Mouse (Mus musculus): ENCODE data around the gene Pou2f2. TPM values are rescaled to one million over a fixed set of nuclear protein-coding genes. Genes with fewer than 3 reads are reported as not detected.
"Not testable (repeated sequence)": the region's sequence is repeated elsewhere in the genome, so short reads cannot be mapped to it uniquely, and the experiment has no call there.

Gene Pou2f2
- polyA plus RNA-seq, 1 experiment from 2014 or later, result 0.42 TPM

- Histone ChIP-seq H3K27ac (ENCODE audit: low read depth) (no peak overlapping the region), H3K4me1 (ENCODE audit: insufficient read depth) (no peaks in the 10 kb centered on the region), H3K9me3 (ENCODE audit: low read depth, low read length) (no peaks in the 10 kb centered on the region), H3K4me3 (ENCODE audit: low read depth, low read length) (no peak overlapping the region), H3K27me3 (ENCODE audit: insufficient read depth, low read length) (no peaks in the 10 kb centered on the region), H3K9ac (no peak overlapping the region), H3K4me2 (no peak overlapping the region), H3K36me3 (ENCODE audit: insufficient read depth) (peaks cover 39% of the 10 kb centered on the region; the same call in 1 of the 2 replicates)
- whole genome bisulfite sequencing, result 72% methylated on average over 16 of the region's 16 CpGs
- no peak for ATAC-seq (ENCODE audit: insufficient read depth)
- no peak for DNase-seq
- no peak for TF ChIP-seq CTCF (IDR thresholded peaks at IDR 0.05; ENCODE audit: low read depth)
These were observed 130.1 kb downstream of the Pou2f2 start for GRCm38 (mm10) chr7:25049295-25049930.

GRCm38 (mm10) chr7:25047363-25047762 lies 132.2 kb downstream of the Pou2f2 start:
- no peak overlapping the region for H3K4me3 ChIP-seq (ENCODE audit: low read depth, low read length)
- H3K4me1 ChIP-seq (ENCODE audit: insufficient read depth), result no peaks in the 10 kb centered on the region
- H3K4me2 ChIP-seq, result no peak overlapping the region
- H3K27ac ChIP-seq (ENCODE audit: low read depth), result no peak overlapping the region
- no peak overlapping the region for H3K9ac ChIP-seq
- peaks cover 41% of the 10 kb centered on the region for H3K36me3 ChIP-seq (ENCODE audit: insufficient read depth)
- H3K27me3 ChIP-seq (ENCODE audit: insufficient read depth, low read length), result no peaks in the 10 kb centered on the region
- no peak for TF ChIP-seq CTCF (IDR thresholded peaks at IDR 0.05; ENCODE audit: low read depth)
- no peaks in the 10 kb centered on the region for H3K9me3 ChIP-seq (ENCODE audit: low read depth, low read length)
- 87% methylated on average over 8 of the region's 8 CpGs for WGBS
- DNase-seq (no peak), ATAC-seq (ENCODE audit: insufficient read depth) (no peak)

DNA sequence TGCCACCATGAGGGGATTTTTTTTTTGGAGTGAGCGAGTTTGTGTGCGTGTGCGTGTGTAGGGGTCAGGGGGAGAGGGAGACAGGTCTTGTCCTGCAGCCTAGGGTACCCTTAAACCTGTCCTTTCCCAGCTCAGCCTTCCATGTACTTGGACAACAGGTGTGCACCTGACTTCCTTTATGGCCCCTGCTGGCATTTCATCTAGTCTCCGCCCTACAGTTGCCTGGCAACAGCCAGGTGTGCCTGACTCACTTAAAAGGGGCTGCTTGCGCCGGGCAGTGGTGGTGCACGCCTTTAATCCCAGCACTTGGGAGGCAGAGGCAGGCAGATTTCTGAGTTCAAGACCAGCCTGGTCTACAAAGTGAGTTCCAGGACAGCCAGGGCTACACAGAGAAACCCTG lies 134.9 kb downstream of the Pou2f2 start:
- peaks cover 41% of the 10 kb centered on the region for H3K36me3 ChIP-seq (ENCODE audit: insufficient read depth)
- H3K4me1 ChIP-seq (ENCODE audit: insufficient read depth); ATAC-seq (ENCODE audit: insufficient read depth); DNase-seq; H3K9me3 ChIP-seq (ENCODE audit: low read depth, low read length); H3K4me2 ChIP-seq; H3K27me3 ChIP-seq (ENCODE audit: insufficient read depth, low read length); H3K4me3 ChIP-seq (ENCODE audit: low read depth, low read length); H3K9ac ChIP-seq; H3K27ac ChIP-seq (ENCODE audit: low read depth): not testable (repeated sequence)
- 87% methylated on average over 7 of the region's 7 CpGs for WGBS

DNA sequence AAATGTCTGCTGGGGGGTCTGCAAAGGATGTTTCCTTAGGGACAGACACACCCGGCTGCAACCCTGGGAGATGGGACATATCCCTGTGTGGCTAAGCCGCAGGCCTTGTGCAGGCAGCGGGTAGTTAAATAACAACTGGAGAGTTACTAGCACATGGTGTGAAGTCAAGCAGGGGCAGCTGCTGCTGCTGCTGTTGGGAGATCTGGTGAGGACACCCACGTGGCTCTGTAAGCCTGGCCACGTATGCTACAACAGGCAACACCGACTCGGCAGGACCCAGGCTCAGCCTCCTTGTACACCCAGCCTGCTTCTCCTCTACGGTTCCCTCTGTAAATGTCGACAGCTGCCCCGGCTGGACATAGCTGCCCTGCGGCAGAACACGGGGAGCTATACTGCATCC lies 137.6 kb downstream of the Pou2f2 start:
- Histone ChIP-seq H3K4me3 (ENCODE audit: low read depth, low read length) (no peak overlapping the region), H3K4me2 (no peak overlapping the region), H3K27me3 (ENCODE audit: insufficient read depth, low read length) (no peaks in the 10 kb centered on the region), H3K27ac (ENCODE audit: low read depth) (no peak overlapping the region), H3K9ac (no peak overlapping the region), H3K4me1 (ENCODE audit: insufficient read depth) (no peaks in the 10 kb centered on the region), H3K9me3 (ENCODE audit: low read depth, low read length) (no peaks in the 10 kb centered on the region), H3K36me3 (ENCODE audit: insufficient read depth) (peaks cover 35% of the 10 kb centered on the region)
- WGBS, result 87% methylated on average over 12 of the region's 12 CpGs
- DNase-seq (no peak), ATAC-seq (ENCODE audit: insufficient read depth) (no peak)
- TF ChIP-seq CTCF (IDR thresholded peaks at IDR 0.05; ENCODE audit: low read depth), result no peak

Small RNAs within 50 kb of the gene (microRNA-seq; reads per million reads assigned to microRNA genes)
- gene Mir6537 (ENCODE audit: borderline number of aligned reads) (not detected), gene Mir7048 (ENCODE audit: borderline number of aligned reads) (not detected)

Other genes starting within 250 kb of the Pou2f2 start
- not detected in 2 replicates for gene Gm4881, start 235.2 kb downstream of the Pou2f2 start, polyA plus RNA-seq (2014; fragmentation: Nextera tagmentation; extraction: Ambion mirVana)
- 130 and 131 TPM in 2 replicates for gene Rabac1, start 207.0 kb downstream of the Pou2f2 start, polyA plus RNA-seq (2014; fragmentation: Nextera tagmentation; extraction: Ambion mirVana)
- 0.74 and 0.89 TPM in 2 replicates for gene Atp1a3, start 173.8 kb downstream of the Pou2f2 start, polyA plus RNA-seq (2014; fragmentation: Nextera tagmentation; extraction: Ambion mirVana)
- gene Grik5, start 107.4 kb downstream of the Pou2f2 start, polyA plus RNA-seq (2014; fragmentation: Nextera tagmentation; extraction: Ambion mirVana), result 6.7 and 6.8 TPM in 2 replicates
- 29.9 and 30.7 TPM in 2 replicates for gene Zfp574, start 107.2 kb downstream of the Pou2f2 start, polyA plus RNA-seq (2014; fragmentation: Nextera tagmentation; extraction: Ambion mirVana)
- gene Dedd2, start 40.9 kb upstream of the Pou2f2 start, polyA plus RNA-seq (2014; fragmentation: Nextera tagmentation; extraction: Ambion mirVana), result 5.2 and 6.7 TPM in 2 replicates
- gene Zfp526, start 41.7 kb upstream of the Pou2f2 start, polyA plus RNA-seq (2014; fragmentation: Nextera tagmentation; extraction: Ambion mirVana), result 3.5 and 3.8 TPM in 2 replicates
- 14.6 and 14.9 TPM in 2 replicates for gene Gsk3a, start 58.1 kb upstream of the Pou2f2 start, polyA plus RNA-seq (2014; fragmentation: Nextera tagmentation; extraction: Ambion mirVana)
- 24.5 and 26.6 TPM in 2 replicates for gene Erf, start 71.0 kb upstream of the Pou2f2 start, polyA plus RNA-seq (2014; fragmentation: Nextera tagmentation; extraction: Ambion mirVana)
- 31.1 and 39.1 TPM in 2 replicates for gene Cic, start 88.0 kb upstream of the Pou2f2 start, polyA plus RNA-seq (2014; fragmentation: Nextera tagmentation; extraction: Ambion mirVana)
- gene Pafah1b3, start 118.3 kb upstream of the Pou2f2 start, polyA plus RNA-seq (2014; fragmentation: Nextera tagmentation; extraction: Ambion mirVana), result 175 and 183 TPM in 2 replicates
- gene Prr19, start 121.7 kb upstream of the Pou2f2 start, polyA plus RNA-seq (2014; fragmentation: Nextera tagmentation; extraction: Ambion mirVana), result 0.26 and 0.29 TPM in 2 replicates
- gene Tmem145, start 126.4 kb upstream of the Pou2f2 start, polyA plus RNA-seq (2014; fragmentation: Nextera tagmentation; extraction: Ambion mirVana), result 0.25 TPM in 1 of 2 replicates, not detected in the other
- 12.2 and 14.9 TPM in 2 replicates for gene Megf8, start 137.4 kb upstream of the Pou2f2 start, polyA plus RNA-seq (2014; fragmentation: Nextera tagmentation; extraction: Ambion mirVana)
- gene Cnfn, start 190.0 kb upstream of the Pou2f2 start, polyA plus RNA-seq (2014; fragmentation: Nextera tagmentation; extraction: Ambion mirVana), result not detected in 2 replicates
- gene Lipe, start 219.0 kb upstream of the Pou2f2 start, polyA plus RNA-seq (2014; fragmentation: Nextera tagmentation; extraction: Ambion mirVana), result 3.8 and 4.0 TPM in 2 replicates
- gene Cxcl17, start 233.2 kb upstream of the Pou2f2 start, polyA plus RNA-seq (2014; fragmentation: Nextera tagmentation; extraction: Ambion mirVana), result not detected in 2 replicates